Mouse (Mus musculus): ENCODE measurements at regions not wholly inside any gene's neighbourhood (a gene's known extent, or its start where the extent isn't known, plus 50 kb on each side); places are given as distances from the start of the nearest gene placed in this dataset.
A peak's percentile ranks its signal among the peaks of the same experiment; 100 is the strongest.

GRCm38 (mm10) chr9:61021810-61022209, 227.5 kb downstream of the Uaca start:
- 81% methylated on average over 5 of the region's 5 CpGs for WGBS
- H3K9me3 ChIP-seq (ENCODE audit: control insufficient read depth, low read length) = no peaks in the 10 kb centered on the region
- H3K4me2 ChIP-seq (ENCODE audit: low read depth, low read length) = no peak overlapping the region
- H3K9ac ChIP-seq (ENCODE audit: low read depth, low read length) = no peak overlapping the region
- ATAC-seq (ENCODE audit: low read depth) = no peak
- no peak overlapping the region for H3K4me3 ChIP-seq (ENCODE audit: low read depth, low read length)
- peaks cover 2% of the 10 kb centered on the region; the same call in 1 of the 2 replicates for H3K4me1 ChIP-seq (ENCODE audit: control insufficient read depth, insufficient read depth, low read length)
- H3K36me3 ChIP-seq (ENCODE audit: control insufficient read depth, insufficient read depth, low read length) = no peaks in the 10 kb centered on the region
- no peak overlapping the region for H3K27ac ChIP-seq (replicated peaks; ENCODE audit: low read depth, low read length)
- no peak for DNase-seq (ENCODE audit: low spot score)
- peaks cover 12% of the 10 kb centered on the region for H3K27me3 ChIP-seq (replicated peaks; ENCODE audit: control insufficient read depth, insufficient read depth, low read length)

- WGBS = 83% methylated on average over 6 of the region's 6 CpGs
- H3K27me3 ChIP-seq (replicated peaks; ENCODE audit: control insufficient read depth, insufficient read depth, low read length) = peaks cover 10% of the 10 kb centered on the region
Observed at GRCm38 (mm10) chr9:61022371-61023026, 228.2 kb downstream of the Uaca start.

GRCm38 (mm10) chr9:61025341-61025740, 231.0 kb downstream of the Uaca start:
- H3K4me1 ChIP-seq (ENCODE audit: control insufficient read depth, insufficient read depth, low read length) = no peaks in the 10 kb centered on the region
- no peak for ATAC-seq (ENCODE audit: low read depth)
- H3K27ac ChIP-seq (replicated peaks; ENCODE audit: low read depth, low read length) = no peak overlapping the region
- H3K9me3 ChIP-seq (ENCODE audit: control insufficient read depth, low read length) = no peaks in the 10 kb centered on the region
- H3K27me3 ChIP-seq (replicated peaks; ENCODE audit: control insufficient read depth, insufficient read depth, low read length) = peaks cover 17% of the 10 kb centered on the region; the same call in 1 of the 2 replicates
- no peak for DNase-seq (ENCODE audit: low spot score)
- no peak overlapping the region for H3K4me3 ChIP-seq (ENCODE audit: low read depth, low read length)
- WGBS = 92% methylated on average over 6 of the region's 6 CpGs
- H3K36me3 ChIP-seq (ENCODE audit: control insufficient read depth, insufficient read depth, low read length) = no peaks in the 10 kb centered on the region
- H3K4me2 ChIP-seq (ENCODE audit: low read depth, low read length) = no peak overlapping the region
- H3K9ac ChIP-seq (ENCODE audit: low read depth, low read length) = no peak overlapping the region

More at GRCm38 (mm10) chr9:61022371-61023026, 228.2 kb downstream of the Uaca start:
- ATAC-seq (ENCODE audit: low read depth) (no peak), DNase-seq (ENCODE audit: low spot score) (no peak)
- Histone ChIP-seq H3K27ac (replicated peaks; ENCODE audit: low read depth, low read length) (no peak overlapping the region), H3K9me3 (ENCODE audit: control insufficient read depth, low read length) (no peaks in the 10 kb centered on the region), H3K36me3 (ENCODE audit: control insufficient read depth, insufficient read depth, low read length) (no peaks in the 10 kb centered on the region), H3K9ac (ENCODE audit: low read depth, low read length) (no peak overlapping the region), H3K4me3 (ENCODE audit: low read depth, low read length) (no peak overlapping the region), H3K4me2 (ENCODE audit: low read depth, low read length) (no peak overlapping the region), H3K4me1 (ENCODE audit: control insufficient read depth, insufficient read depth, low read length) (no peaks in the 10 kb centered on the region)

- WGBS = 55% methylated on average over 12 of the region's 12 CpGs
Observed at GRCm38 (mm10) chr9:61028775-61029401, 234.5 kb downstream of the Uaca start.

DNA sequence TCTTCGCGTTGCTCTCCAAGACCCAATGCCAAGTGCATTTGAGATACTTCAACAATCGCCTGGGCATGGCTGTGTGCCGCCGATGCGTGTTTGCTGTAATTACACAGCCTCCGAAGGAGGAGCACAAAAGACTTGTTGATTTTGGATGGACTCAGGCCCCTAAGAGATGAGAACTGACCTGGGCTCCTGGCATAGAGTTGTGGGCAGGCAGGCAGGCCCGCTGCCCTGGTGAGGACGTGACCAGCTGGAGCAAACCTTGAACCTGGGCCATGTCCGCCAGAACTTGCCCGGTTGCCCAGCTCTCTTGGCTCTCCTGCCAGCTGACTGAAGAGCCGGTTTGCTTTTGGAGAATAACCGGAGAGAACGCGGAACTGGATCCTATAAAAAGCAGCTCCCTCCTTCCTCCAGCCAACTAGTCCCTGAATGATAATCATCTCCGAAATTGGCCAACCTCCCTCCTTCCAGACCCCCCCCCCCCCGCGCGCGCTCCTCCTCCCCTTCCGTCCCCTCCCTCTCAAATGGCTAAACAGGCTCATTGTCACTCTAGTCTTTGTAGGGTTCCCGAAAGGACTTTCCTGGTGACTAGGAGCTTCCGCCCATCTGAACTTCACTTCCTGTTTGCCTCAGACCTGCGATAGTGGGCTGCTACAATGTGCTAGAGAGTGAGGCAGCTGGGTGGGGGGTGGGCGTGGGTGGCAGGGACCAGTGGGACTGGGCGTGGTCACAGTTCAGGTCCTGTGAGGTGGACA, 237.5 kb downstream of the Uaca start:
- no peak overlapping the region for H3K4me3 ChIP-seq (ENCODE audit: low read depth, low read length)
- DNase-seq (ENCODE audit: low spot score) (no peak), ATAC-seq (ENCODE audit: low read depth) (0 out of 2 replicates have a peak, but pooled peaks have one; percentile 11)
- no peaks in the 10 kb centered on the region for H3K36me3 ChIP-seq (ENCODE audit: control insufficient read depth, insufficient read depth, low read length)
- 59% methylated on average over 26 of the region's 26 CpGs for WGBS
- 0 out of 2 replicates have a peak, but pooled peaks cover 19% of the 10 kb centered on the region for H3K27me3 ChIP-seq (replicated peaks; ENCODE audit: control insufficient read depth, insufficient read depth, low read length)
- peak overlapping the region; percentile 48 for H3K27ac ChIP-seq (replicated peaks; ENCODE audit: low read depth, low read length)
- H3K9ac ChIP-seq (ENCODE audit: low read depth, low read length) = no peak overlapping the region
- H3K4me2 ChIP-seq (ENCODE audit: low read depth, low read length) = peak overlapping the region; percentile 15; the same call in 1 of the 2 replicates
- H3K9me3 ChIP-seq (ENCODE audit: control insufficient read depth, low read length) = no peaks in the 10 kb centered on the region
- peaks cover 22% of the 10 kb centered on the region for H3K4me1 ChIP-seq (ENCODE audit: control insufficient read depth, insufficient read depth, low read length)

More at GRCm38 (mm10) chr9:61028775-61029401, 234.5 kb downstream of the Uaca start:
- Histone ChIP-seq H3K9me3 (ENCODE audit: control insufficient read depth, low read length) (no peaks in the 10 kb centered on the region), H3K36me3 (ENCODE audit: control insufficient read depth, insufficient read depth, low read length) (no peaks in the 10 kb centered on the region), H3K4me3 (ENCODE audit: low read depth, low read length) (no peak overlapping the region), H3K27me3 (replicated peaks; ENCODE audit: control insufficient read depth, insufficient read depth, low read length) (0 out of 2 replicates have a peak, but pooled peaks cover 17% of the 10 kb centered on the region), H3K4me2 (ENCODE audit: low read depth, low read length) (no peak overlapping the region), H3K9ac (ENCODE audit: low read depth, low read length) (no peak overlapping the region), H3K27ac (replicated peaks; ENCODE audit: low read depth, low read length) (no peak overlapping the region), H3K4me1 (ENCODE audit: control insufficient read depth, insufficient read depth, low read length) (peaks cover 22% of the 10 kb centered on the region)
- ATAC-seq (ENCODE audit: low read depth) = no peak
- DNase-seq (ENCODE audit: low spot score) = no peak

DNA sequence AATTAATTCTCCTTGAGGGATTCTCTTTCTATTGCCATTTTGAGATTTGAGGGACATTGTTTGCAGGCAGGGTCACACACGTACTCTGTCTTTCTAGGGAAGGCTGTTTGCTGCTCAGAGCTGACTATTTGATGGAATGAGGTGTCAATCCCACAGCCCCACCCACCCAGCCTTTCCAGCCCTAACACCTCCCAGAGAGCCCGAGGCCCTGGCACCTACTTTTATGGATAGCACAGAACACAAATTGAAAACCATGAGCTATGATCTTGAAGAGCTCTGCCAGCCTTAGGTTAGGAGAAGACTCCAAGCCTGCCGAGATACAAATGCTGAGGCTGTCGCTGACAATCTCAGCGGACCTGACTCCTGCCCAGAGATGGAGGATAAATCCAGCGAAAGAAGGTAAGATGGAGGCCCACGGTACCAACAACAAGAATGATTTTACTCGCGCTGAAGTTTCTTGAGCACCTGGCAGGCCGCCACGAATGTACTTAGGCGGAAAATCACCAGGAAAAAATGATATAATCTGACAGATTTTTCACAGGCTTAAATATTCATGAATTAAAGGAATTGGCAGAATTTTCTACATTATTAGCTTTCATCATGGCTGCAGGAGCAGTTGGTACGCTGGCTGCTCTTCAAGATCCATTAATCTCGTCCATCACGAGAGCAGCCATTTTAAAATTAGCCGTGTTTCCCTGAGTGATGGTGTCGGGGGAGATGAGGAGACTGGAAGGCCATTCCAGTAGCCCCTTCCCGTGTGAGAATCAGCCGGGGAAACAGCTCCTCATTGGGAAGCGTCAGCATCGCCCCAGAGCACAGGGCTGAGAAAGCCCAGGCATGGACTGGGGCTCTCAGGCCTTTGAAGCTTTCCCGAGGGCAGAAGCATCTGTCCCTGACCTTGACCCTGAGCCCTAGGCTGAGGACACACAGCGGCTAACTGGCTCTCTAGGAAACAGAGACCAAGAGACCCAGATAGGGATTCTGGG, 238.4 kb downstream of the Uaca start:
- H3K9ac ChIP-seq (ENCODE audit: low read depth, low read length) = no peak overlapping the region
- H3K4me2 ChIP-seq (ENCODE audit: low read depth, low read length) = no peak overlapping the region
- H3K27me3 ChIP-seq (replicated peaks; ENCODE audit: control insufficient read depth, insufficient read depth, low read length) = 0 out of 2 replicates have a peak, but pooled peaks cover 19% of the 10 kb centered on the region
- no peaks in the 10 kb centered on the region for H3K36me3 ChIP-seq (ENCODE audit: control insufficient read depth, insufficient read depth, low read length)
- WGBS = 59% methylated on average over 23 of the region's 23 CpGs
- ATAC-seq (ENCODE audit: low read depth) (no peak), DNase-seq (ENCODE audit: low spot score) (peak; percentile 61)
- no peaks in the 10 kb centered on the region for H3K9me3 ChIP-seq (ENCODE audit: control insufficient read depth, low read length)
- H3K4me1 ChIP-seq (ENCODE audit: control insufficient read depth, insufficient read depth, low read length) = peaks cover 22% of the 10 kb centered on the region
- H3K4me3 ChIP-seq (ENCODE audit: low read depth, low read length) = no peak overlapping the region
- peak overlapping the region; percentile 8; the same call in 1 of the 2 replicates for H3K27ac ChIP-seq (replicated peaks; ENCODE audit: low read depth, low read length)

DNA sequence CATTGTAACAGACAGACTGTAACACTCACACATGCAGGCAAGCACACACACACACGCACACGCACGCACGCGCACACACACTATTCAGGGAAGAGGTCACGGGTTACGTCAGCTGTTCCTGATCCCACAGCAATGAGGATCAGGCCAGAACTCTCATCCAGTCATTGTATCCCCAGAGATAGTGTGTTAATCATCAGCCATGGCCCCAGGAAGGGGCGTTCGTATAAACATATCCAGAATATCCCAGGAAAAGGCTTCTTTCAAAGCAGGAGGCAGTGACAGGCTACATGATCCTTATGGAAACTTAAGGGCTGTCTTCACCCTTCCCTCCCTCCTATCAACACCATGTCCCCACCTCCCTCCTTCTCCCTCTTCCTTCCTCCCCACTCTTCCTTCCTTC, 239.3 kb downstream of the Uaca start:
- H3K27me3 ChIP-seq (replicated peaks; ENCODE audit: control insufficient read depth, insufficient read depth, low read length) = 0 out of 2 replicates have a peak, but pooled peaks cover 14% of the 10 kb centered on the region
- H3K36me3 ChIP-seq (ENCODE audit: control insufficient read depth, insufficient read depth, low read length) = no peaks in the 10 kb centered on the region
- DNase-seq (ENCODE audit: low spot score) = peak; percentile 32
- H3K9ac ChIP-seq (ENCODE audit: low read depth, low read length) = no peak overlapping the region
- 61% methylated on average over 9 of the region's 9 CpGs for WGBS
- ATAC-seq (ENCODE audit: low read depth) = no peak
- H3K4me2 ChIP-seq (ENCODE audit: low read depth, low read length) = no peak overlapping the region
- H3K4me3 ChIP-seq (ENCODE audit: low read depth, low read length) = no peak overlapping the region
- peaks cover 22% of the 10 kb centered on the region for H3K4me1 ChIP-seq (ENCODE audit: control insufficient read depth, insufficient read depth, low read length)
- H3K9me3 ChIP-seq (ENCODE audit: control insufficient read depth, low read length) = no peaks in the 10 kb centered on the region
- no peak overlapping the region for H3K27ac ChIP-seq (replicated peaks; ENCODE audit: low read depth, low read length)

DNA sequence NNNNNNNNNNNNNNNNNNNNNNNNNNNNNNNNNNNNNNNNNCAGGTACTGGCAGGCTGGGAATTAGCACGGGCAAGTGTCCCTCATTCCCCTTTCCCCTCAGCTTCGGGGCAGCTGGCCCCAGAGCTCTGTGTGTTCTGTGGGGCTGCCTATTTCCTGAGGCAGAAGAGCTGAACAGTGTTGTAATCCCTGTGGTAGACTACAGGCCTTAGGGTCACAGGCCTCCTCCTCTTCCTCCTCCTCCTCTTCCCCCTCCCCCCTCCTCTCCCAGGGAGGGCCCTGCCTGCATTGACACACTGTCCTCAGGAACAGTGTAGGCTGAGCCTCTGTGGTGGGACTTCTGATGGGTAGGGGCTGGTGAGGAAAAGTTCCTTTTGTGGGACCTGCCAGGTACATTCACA, 247.7 kb downstream of the Uaca start:
- Histone ChIP-seq H3K27ac (replicated peaks; ENCODE audit: low read depth, low read length) (no peak overlapping the region), H3K36me3 (ENCODE audit: control insufficient read depth, insufficient read depth, low read length) (no peaks in the 10 kb centered on the region), H3K4me3 (ENCODE audit: low read depth, low read length) (no peak overlapping the region), H3K9me3 (ENCODE audit: control insufficient read depth, low read length) (no peaks in the 10 kb centered on the region), H3K9ac (ENCODE audit: low read depth, low read length) (no peak overlapping the region), H3K4me2 (ENCODE audit: low read depth, low read length) (no peak overlapping the region), H3K27me3 (replicated peaks; ENCODE audit: control insufficient read depth, insufficient read depth, low read length) (0 out of 2 replicates have a peak, but pooled peaks cover 5% of the 10 kb centered on the region), H3K4me1 (ENCODE audit: control insufficient read depth, insufficient read depth, low read length) (no peaks in the 10 kb centered on the region)
- ATAC-seq (ENCODE audit: low read depth) (no peak), DNase-seq (ENCODE audit: low spot score) (no peak)
- 19% methylated on average over 2 of the region's 2 CpGs for WGBS

Data from embryonic facial prominence, embryonic 14.5 days (tissue).